Mouse (Mus musculus): ENCODE results near the gene Itgb4. TPM values are rescaled to one million over a fixed set of nuclear protein-coding genes. Genes with fewer than 3 reads are reported as not detected.

Itgb4 gene
- total RNA-seq (2023) = not detected

DNA sequence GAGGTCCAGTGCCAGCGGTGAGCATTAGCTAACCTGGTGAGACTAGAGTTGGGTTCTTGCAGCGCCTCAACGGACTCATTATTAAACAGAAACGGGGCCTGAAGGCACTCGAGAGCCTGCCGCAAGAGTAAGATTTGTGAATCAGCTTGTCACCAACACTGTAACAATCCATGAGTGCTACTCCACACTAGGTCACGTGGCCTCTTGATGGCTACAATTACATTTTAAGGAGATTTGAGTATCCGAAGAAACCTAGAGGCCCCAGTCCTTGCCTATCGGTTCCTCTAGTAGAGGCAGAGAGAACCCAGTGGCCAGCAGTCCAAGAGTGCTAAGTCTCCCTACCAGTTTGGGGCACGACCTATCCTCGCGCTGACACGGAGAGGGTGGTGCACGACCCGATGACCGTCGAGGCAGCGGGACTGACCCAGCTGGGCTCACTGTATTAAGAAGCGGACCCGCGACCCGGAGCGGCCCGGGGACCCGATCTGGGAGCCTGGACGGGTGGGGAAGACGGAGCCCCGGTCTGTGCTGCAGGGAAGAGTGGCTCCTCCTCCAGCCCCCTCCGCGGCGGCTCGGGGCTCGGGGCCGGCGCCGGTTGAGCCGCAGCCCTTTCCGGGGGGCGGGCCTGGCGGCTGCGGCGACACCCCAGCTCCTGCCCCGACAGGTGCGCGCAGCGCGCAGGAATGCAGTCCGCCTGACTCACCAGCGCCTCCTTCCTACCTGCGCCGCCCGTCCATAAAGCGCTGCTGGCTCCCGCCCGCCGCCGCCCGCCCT is at the start of gene Itgb4:
Itgb4 (plus strand) TSS at position 401 of the 774 bp plus-strand sequence.

DNA sequence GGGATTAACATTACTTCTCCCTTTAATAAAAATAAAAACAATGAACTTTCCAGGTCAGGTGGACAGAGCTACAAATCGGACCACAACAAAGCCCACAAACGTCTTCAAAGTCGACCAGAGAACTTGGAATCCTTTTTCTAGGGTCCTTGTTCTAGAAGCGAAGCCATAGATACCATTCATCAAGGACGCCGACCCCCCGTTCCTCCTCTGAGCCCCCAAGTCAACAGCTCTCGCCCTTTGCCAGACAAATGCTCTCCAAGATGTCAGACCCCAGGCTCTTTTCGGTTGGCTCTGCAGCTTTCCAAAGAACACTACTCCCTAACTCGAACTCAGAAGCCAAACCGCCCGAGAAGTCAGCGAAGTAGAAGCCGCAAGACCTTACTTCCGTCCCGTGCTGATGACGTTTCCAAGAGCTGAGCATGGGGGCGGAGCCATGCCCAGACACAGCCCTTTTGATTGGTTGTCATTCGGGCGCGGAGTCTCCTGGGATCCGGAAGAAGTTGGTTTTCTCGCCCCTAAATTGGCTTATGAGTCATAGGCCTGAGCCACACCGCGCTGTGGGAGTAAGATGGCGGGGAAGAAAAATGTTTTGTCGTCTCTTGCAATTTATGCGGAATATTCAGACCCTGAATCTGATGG is 41.3 kb upstream of the Itgb4 start, which contains the start of the genes Sap30bp and Recql5:
Sap30bp (plus strand) TSS at position 175 of the 639 bp plus-strand sequence.
Recql5 (minus strand) TSS at position 370 of the 639 bp plus-strand sequence.

DNA sequence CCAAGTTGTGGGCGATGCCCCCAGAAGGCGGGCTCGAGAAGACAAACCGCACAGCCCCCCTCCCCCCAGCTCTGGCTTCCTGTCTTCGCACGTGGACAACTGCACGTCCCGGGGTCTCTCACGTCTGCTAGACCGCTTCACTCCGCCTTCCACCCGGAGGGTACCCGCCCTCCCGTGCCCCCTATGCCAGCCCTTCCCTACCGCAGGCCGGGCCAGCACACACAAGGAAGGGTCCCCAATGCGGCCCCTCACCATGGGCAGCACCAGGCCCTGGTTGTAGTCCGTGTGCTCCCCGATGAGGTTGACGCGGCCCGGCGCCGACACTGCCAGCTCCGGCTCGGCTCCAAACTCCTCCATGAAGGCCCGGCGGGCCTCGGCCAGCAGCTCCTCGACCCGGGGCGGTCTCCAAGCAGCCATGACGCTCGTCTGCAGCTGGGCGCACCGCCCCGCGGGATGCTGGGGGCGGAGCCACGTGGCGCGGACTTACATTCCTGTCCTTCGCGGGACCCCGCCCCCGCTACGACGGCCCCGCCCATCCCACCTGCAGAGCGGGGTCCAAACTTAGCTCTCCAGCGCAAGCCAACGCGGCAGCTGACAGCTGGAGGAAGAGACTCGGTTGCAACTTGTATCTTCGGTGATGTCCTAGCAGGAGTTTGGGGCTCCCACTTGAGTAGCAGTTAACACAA is 37.9 kb downstream of the Itgb4 start, which contains the start of gene Galk1:
Galk1 (minus strand) TSS at position 458 of the 686 bp plus-strand sequence.

DNA sequence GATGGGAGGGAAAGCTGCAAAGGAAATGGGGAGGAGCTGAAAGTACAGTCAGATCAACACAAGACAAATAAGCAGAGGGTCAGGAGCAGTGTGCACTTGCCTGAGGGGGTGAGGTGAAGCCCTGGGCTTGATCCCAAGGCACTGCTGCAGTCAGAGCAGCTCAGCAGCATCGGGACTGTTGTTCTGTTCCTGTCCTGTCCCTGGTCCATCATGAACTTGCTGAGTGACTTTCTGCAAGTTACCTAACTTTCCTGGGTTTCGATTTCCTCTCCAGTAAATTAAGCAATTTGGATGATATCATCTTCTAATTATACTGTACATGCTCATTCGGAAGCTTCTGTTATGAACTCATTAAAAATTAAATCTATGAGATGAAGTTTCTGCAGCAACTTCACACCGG is 53.2 kb downstream of the Itgb4 start, which contains the start of gene H3f3b:
H3f3b (minus strand) TSS at position 207 of the 400 bp plus-strand sequence.

DNA sequence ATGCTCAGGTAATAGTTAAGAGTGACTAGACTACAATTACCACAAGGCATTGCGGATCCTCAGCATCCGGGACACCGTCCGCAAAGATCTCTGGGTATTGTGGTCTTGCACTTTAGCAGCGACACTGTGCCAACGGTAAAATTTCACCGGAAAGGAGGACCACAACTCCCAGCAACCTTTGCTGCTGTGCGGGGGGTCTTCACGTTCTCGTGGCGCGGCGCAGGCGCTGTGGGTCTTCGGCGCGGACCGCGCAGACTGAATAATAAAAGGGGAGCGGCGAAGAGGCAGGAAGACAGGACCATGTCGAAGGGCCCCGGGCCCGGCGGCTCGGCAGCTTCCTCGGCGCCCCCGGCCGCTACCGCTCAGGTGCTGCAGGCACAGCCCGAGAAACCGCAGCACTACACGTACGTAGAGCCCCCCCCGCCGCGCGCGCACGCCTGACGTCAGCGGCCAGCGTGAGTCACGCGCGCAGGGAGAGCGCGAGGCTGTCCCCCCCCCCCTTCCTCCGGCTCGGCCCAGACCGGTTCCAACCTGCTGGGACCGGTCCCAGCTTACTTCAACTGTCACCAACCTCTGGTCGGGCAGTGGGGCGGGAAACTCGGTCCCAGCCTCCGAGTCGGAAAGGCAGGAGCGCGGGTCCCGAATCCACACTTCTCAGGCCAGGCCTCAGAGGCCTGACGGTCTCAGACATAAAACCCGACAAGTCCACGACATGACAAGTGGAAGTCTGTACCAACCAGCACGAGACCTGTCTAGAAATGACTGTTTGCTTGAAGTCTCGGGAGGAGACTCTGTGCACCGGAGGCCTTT is 55.8 kb downstream of the Itgb4 start, which contains the start of gene Unk:
Unk (plus strand) TSS at position 235 of the 810 bp plus-strand sequence.

Other genes starting within 250 kb of the Itgb4 start
- 74.2 TPM for gene Tmem94, start 209.3 kb upstream of the Itgb4 start, total RNA-seq (2023)
- gene Caskin2, start 161.1 kb upstream of the Itgb4 start, total RNA-seq (2023) = 2.9 TPM
- gene Tsen54, start 160.0 kb upstream of the Itgb4 start, total RNA-seq (2023) = 23.2 TPM
- gene Llgl2, start 150.7 kb upstream of the Itgb4 start, total RNA-seq (2023) = 37.2 TPM
- not detected for gene Myo15b, start 116.3 kb upstream of the Itgb4 start, total RNA-seq (2023)
- 0.92 TPM for gene Smim5, start 74.7 kb upstream of the Itgb4 start, total RNA-seq (2023)
- not detected for gene Smim6, start 62.7 kb upstream of the Itgb4 start, total RNA-seq (2023)
- 41.8 TPM for gene Sap30bp, start 41.4 kb upstream of the Itgb4 start, total RNA-seq (2023)
- 22.9 TPM for gene Recql5, start 41.2 kb upstream of the Itgb4 start, total RNA-seq (2023)
- 21.6 TPM for gene Galk1, start 38.0 kb downstream of the Itgb4 start, total RNA-seq (2023)
- gene H3f3b, start 53.3 kb downstream of the Itgb4 start, total RNA-seq (2023) = 1,697 TPM
- 80.3 TPM for gene Unk, start 55.6 kb downstream of the Itgb4 start, total RNA-seq (2023)
- 83.7 TPM for gene Unc13d, start 103.3 kb downstream of the Itgb4 start, total RNA-seq (2023)
- gene Wbp2, start 112.3 kb downstream of the Itgb4 start, total RNA-seq (2023) = 162 TPM
- 1.2 TPM for gene Trim47, start 152.5 kb downstream of the Itgb4 start, total RNA-seq (2023)
- 30.8 TPM for gene Trim65, start 156.4 kb downstream of the Itgb4 start, total RNA-seq (2023)
- 58.7 TPM for gene Mrpl38, start 164.2 kb downstream of the Itgb4 start, total RNA-seq (2023)
- 31.6 TPM for gene Fbf1, start 193.5 kb downstream of the Itgb4 start, total RNA-seq (2023)
- 37.4 TPM for gene Ten1, start 224.1 kb downstream of the Itgb4 start, total RNA-seq (2023)
- gene Acox1, start 224.3 kb downstream of the Itgb4 start, total RNA-seq (2023) = 35.3 TPM

Data from CD8-positive naive resting alpha-beta T cell, adult 57 days (primary cell).